Mouse (Mus musculus): ENCODE measurements around the gene Mrpl49.

The Mrpl49 gene

DNA sequence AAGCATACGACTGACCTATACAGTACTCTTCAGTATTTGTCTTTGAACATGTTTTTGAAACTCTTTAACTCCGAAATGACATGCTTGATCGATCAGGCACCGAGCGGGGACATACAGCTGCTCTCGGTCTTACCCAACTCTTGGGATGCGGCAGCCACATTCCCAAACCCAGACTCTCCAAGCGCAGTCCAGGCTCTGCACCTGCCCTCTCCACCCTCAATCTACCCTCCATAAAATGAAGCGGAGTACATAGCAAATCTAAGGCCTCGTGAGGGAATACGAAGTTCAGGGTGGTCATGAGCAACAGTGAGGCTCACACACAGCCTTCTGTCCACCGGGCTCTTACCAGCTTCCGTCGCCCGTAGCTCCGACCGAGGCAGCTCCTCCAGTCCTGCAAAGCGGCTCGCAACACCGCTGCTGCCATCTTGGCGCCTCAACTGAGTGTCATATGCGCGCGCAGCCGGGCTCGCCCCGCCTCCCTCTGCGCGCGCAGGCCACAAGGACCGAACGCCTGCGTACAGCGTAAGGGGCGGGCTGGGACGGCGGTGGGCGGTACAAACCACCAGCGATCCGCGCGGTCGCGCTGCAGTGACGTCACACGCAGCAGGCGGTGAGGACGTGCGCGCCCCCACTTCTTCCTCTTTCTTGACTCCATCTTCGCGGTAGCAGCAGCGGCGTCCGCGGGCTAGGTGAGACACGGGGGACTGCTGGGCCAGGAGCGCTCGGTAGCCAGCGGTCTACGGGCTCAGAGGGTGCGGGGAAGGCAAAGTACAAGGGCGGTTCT, at the start of gene Mrpl49, which contains the start of gene Fau:
TSS of gene Mrpl49 (minus strand) at position 473 of the 784 bp plus-strand sequence.
TSS of gene Fau (plus strand) at position 532 of the 784 bp plus-strand sequence.
- DNase-seq (ENCODE audit: low spot score in 2 of 2): peak; percentile 95 to 98

DNA sequence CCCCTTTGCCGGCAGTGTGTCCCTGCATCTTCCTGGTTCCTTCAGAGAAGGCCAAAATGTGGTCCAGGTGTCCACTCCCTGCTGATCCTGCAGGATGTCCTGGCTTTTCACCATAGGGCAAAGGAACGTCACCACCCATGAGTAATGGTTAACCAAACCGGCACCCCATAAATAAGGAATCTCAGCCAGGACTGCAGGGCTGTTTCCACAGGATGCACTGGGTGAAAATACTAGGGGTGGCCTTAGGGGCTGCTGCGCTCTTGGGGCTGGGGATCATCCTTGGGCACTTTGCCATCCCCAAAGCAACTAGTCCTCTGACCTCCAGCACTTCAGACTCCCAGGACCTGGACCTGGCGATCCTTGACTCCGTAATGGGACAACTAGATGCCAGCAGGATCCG, 48.0 kb upstream of the Mrpl49 start, which contains the start of gene Naaladl1:
TSS of gene Naaladl1 (plus strand) at position 197 of the 400 bp plus-strand sequence.
- DNase-seq (ENCODE audit: low spot score in 2 of 2): no peak

GRCm38 (mm10) chr19:6104476-6104875, 46.9 kb upstream of the Mrpl49 start:
- no peak for DNase-seq (ENCODE audit: low spot score in 2 of 2)

DNA sequence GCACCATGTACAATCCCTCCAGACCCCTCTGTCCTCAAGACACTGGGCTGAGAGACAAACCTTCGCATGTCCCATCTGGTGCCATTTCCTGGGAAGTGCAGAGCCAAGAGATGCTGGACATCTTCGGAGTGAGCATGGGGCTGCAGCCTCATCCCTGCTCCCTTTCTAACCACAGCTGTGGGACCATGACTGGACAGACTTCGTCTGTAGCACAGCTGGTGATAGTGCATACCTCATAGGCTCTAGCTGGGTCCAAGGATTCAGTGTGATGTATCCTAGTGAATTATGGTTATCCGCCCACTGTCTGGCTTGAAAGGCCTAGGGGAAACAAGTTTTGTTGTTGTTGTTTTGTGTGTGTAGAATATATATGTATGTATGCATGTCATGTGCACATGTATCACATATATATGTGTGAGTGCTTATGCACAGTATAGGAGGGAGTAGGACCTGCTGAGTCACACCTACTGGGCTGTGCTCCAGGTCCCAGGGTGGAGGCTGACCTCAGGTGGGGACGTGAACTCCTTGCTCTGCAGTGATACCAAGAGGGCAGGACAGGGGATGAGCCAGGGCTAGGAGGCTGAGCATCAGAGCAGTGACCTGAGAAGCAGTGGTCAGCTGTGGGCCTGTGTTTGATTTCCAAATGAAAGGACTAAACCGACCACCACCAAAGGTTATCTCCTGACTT, 44.7 kb upstream of the Mrpl49 start:
- DNase-seq (ENCODE audit: low spot score in 2 of 2): no peak

GRCm38 (mm10) chr19:6101186-6101585, 43.6 kb upstream of the Mrpl49 start:
- no peak for DNase-seq (ENCODE audit: low spot score in 2 of 2)

- DNase-seq (ENCODE audit: low spot score in 2 of 2): no peak
Measured at GRCm38 (mm10) chr19:6097847-6098246, 40.3 kb upstream of the Mrpl49 start.

DNA sequence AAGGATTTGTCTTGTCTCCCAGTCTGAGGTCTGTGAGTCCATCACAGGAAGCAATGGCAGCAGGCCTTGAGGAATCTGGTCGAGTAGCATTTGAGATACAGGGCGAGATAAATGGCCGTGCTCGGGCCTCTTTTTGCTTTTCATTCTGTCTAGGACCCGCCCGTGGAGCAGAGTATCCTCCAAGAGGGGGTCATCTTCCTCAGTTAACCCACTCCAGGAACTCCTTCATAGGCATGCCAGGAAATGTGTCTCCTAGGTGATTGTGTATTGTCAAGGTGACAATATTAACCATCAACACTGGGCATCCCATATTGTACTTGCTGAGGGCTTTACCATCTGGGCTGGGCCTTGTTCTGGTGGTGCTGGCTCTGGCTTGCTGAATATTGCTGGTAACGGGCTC, 36.5 kb upstream of the Mrpl49 start, which contains the start of gene AC131692.1:
TSS of gene AC131692.1 (plus strand) at position 301 of the 400 bp plus-strand sequence.
- DNase-seq (ENCODE audit: low spot score in 2 of 2): no peak

GRCm38 (mm10) chr19:6088841-6089240, 31.3 kb upstream of the Mrpl49 start:
- DNase-seq (ENCODE audit: low spot score in 2 of 2): no peak

GRCm38 (mm10) chr19:6085417-6085879, 27.9 kb upstream of the Mrpl49 start:
- DNase-seq (ENCODE audit: low spot score in 2 of 2): no peak

DNA sequence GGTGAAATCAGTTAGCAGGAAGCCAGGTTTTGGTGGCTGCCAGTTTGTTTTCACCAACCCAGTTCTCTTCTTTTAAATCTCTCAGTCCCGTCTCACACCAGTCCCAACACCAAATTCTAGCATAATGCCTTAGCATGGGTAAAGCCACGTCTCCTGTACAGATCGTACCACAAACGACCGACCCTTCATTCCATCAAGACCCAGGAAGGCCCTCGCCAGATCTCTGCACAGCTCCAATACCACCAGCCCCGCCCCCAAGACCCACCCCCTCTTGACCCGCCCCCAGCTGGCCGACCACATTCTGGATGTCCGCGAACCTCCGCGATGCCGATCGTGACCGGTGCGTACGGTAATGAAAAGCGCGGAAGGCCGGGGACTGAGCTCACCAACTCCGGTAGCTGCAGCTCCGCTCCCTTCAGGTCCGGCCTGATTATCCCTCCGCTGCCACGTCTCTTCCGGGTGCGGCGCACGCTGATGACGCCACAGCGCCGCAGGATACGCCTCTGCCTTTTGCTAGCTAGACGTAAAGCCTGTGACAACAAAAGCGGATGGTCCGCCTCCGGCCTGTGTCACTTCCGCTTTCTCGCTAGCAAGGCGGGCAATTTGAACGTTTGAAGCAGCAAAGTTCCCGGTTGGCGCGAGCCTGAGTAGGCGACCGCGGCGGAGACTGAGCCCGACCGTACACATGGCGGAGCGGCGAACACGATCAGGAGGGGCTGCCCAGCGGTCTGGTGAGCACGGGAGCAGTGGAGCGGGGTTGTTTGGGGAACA, 27.1 kb upstream of the Mrpl49 start, which contains the start of the genes Zfpl1 and Cdca5:
TSS of gene Zfpl1 (minus strand) at position 479 of the 771 bp plus-strand sequence.
TSS of gene Cdca5 (plus strand) at position 506 of the 771 bp plus-strand sequence.
- peak; percentile 94 to 97 for DNase-seq (ENCODE audit: low spot score in 2 of 2)

DNA sequence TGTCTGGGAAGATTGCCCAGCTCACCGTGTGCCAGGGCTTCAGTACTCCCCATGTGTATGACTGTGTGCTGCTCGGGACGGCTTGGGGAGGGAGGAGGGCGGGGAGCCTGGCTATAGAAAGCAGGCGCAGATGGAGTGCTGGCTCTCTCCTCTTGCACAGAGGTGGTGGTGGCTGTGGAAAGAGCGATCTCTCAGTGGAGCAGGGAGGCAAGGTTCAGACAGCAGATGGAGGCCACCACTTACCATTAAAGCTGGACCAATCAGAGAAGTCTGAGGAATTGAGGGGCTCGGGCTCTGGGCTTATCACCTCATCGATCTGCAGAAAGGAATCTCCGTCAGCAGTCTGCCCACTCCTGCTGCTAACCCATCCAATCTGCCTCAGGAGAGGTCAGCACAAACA, 24.6 kb upstream of the Mrpl49 start, which contains the start of gene Gm28374:
TSS of gene Gm28374 (minus strand) at position 101 of the 400 bp plus-strand sequence.
- DNase-seq (ENCODE audit: low spot score in 2 of 2): no peak

- DNase-seq (ENCODE audit: low spot score in 2 of 2): no peak
Measured at GRCm38 (mm10) chr19:6079983-6080480, 22.4 kb upstream of the Mrpl49 start, which contains the start of gene Tmem262. TSS of gene Tmem262 (plus strand) at chr19:6080033.

DNA sequence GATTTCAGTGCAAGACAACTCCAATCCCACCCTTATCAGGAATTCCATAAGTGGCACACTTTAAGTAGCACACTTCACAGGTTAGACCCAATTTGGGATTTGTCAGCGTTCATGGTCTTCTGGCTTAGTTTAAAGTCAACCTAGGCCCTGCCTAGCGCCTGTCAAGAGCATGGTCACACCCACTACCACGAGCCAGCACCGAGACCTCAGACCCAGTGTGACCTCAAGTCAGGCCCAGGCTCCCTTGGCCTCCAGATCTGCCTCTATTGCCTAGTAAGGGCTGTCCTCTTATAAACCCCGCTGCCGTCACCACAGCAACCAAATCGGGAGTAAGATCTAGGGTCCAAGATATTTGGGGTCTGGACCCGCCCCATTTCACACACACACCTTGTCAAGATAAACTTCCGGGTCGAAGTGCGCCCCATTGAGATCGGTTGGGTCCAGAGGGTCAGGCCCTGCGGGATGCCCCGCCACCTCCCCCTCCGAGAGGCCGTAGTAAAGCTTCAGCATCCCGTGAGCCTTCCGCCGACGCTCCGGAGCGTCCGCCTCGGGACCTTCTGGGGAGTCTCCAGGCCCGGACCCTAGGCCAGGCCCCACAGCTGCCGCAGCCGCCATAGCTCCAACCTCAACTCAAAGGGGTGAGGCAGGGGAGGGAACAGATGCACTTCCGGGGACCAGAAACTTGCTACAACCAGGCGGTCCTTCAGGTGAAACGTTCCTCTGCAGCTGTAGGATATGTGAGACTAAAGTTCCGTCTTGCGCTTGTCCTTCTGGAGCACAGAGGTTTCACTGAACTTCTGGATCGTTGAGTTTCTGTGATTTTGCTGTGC, 19.2 kb upstream of the Mrpl49 start, which contains the start of gene Vps51:
TSS of gene Vps51 (minus strand) at position 668 of the 830 bp plus-strand sequence.
- DNase-seq (ENCODE audit: low spot score in 2 of 2): peak in 1 of 2 experiments; percentile 92

- no peak for DNase-seq (ENCODE audit: low spot score in 2 of 2)
Measured at GRCm38 (mm10) chr19:6073889-6074288, 16.3 kb upstream of the Mrpl49 start.

DNA sequence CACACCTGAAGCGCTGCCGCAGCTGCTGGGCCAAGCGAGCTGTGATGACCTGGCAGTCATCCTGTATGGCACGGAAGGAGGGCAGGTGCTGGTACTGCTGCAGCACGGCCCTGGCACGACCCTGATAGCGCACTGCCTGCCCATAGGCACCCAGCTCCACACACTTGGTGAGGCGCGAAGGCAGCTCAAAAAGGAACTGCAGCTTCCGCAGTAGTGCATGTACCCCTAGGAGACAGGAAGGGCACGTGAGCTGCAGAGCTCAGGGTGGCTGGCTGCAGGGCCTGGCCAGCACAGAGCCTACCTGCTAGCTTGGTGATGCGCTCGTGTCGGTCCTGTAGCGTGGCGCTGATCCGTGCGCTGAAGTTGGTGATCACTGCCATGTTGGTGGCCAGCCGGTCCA, 13.7 kb upstream of the Mrpl49 start:
- no peak for DNase-seq (ENCODE audit: low spot score in 2 of 2)

- DNase-seq (ENCODE audit: low spot score in 2 of 2): no peak
Measured at GRCm38 (mm10) chr19:6070571-6071250, 13.1 kb upstream of the Mrpl49 start.

- no peak for DNase-seq (ENCODE audit: low spot score in 2 of 2)
Measured at GRCm38 (mm10) chr19:6069851-6070250, 12.3 kb upstream of the Mrpl49 start.

DNA sequence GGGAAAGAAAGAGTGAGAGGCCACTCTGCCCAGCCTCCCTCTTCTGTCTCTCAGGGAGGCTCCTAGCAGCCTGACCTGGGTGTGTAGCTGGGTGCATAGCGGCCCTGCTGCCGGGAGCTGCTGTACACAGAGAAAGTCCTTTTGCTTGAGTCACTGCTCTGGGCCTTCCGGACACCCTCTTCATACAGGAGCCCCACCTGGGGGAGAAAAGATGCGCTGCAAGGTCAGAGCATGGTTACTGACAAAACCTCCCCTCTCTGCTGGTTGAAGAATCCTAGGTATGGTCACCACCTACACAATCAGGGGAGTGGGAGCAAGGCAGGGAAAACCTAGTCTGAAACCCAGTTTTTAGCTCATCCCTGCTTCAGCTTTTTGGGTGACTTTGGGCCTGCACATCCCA, 11.4 kb upstream of the Mrpl49 start:
- no peak for DNase-seq (ENCODE audit: low spot score in 2 of 2)

GRCm38 (mm10) chr19:6067724-6068415, 10.3 kb upstream of the Mrpl49 start, which contains the start of gene Tm7sf2:
TSS of gene Tm7sf2 (minus strand) at chr19:6068373.
- DNase-seq (ENCODE audit: low spot score in 2 of 2): peak in 1 of 2 experiments; percentile 86
